Mouse (Mus musculus) mesoderm, embryonic 11.5 days (tissue): ENCODE measurements around the gene 1700007K13Rik.
"Not testable (repeated sequence)": the region's sequence is repeated elsewhere in the genome, so short reads cannot be mapped to it uniquely, and the experiment has no call there.

Experiments
- DNase-seq: peaks from one replicate; pipeline ENCODE4 v3.0.0-alpha.2; 2012; ENCODE audit warnings: low read depth, low spot score

The 1700007K13Rik gene

GRCm38 (mm10) chr2:28465836-28466518 is at the start of gene 1700007K13Rik:
TSS of gene 1700007K13Rik (minus strand) at chr2:28466332.
- peak; percentile 75 for DNase-seq

DNA sequence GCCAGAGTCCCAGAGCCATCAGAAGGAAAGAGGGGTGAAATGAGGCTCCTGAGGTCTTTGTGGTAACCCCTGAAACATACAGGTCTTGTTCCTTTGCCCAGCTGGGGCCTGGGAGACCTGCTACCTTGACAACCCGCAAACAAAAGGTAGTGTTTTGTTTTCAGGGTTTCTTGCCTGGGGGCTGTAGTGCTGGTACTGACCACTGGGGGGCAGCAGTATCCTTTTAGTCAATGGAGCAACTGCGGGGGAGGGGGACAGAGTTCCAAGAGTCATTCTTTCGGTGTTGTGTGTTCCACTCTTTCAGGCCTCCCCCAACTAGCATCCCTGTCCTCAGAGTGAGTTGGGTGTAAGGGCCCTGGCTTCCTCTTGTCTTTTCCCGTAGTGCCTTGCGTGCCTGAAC is 48.4 kb upstream of the 1700007K13Rik start:
- DNase-seq, result peak; percentile 92

DNA sequence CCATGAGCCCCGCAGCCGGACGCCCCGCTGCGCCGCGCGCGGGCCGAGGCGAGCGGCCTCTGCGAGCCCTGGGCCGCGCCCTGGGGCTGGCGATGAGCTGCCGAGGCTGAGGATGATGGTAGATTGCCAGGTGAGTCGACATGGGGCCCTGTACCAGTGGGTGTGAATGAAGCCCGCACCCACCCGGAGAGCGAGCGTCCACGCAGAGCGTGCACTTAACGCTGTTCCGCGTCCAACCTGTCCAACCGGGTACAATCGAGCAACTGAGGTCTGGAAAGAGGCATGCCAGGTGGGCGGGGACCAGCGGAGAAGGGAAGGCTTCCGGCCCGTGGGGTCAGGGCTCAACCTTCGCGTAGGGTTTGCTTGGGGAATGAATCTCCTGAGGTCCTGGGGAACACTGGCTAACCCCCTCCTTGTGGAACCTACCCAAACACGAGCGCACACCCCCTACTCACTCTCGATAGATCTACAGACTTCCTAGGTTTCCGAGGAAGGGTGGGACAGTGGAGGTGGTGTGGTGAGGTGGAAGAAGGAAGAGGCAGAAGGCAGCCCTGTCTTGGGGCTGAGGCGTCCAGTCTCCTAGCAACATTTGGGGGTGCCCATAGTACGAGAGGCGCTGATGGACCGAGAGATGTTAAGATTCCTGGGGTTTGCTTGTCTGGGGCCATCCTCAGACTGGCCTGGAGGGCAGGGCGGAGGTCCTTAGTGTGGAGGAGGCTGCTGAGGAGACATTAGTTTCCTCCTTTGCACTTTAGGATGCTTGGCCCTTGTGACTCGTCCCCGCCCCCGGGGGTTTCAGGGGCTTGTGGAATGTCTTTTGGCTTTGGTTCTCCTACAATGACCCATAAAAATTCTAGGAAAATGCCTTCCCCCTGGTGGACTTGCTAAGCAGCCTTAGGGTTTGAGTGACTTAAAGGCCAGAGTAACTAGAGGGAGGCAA is 47.6 kb upstream of the 1700007K13Rik start:
- DNase-seq, result peak; percentile 44

GRCm38 (mm10) chr2:28512798-28513401 is 46.8 kb upstream of the 1700007K13Rik start, which contains the start of gene Ralgds:
TSS of gene Ralgds (plus strand) at chr2:28513125.
- peak; percentile 72 for DNase-seq

DNA sequence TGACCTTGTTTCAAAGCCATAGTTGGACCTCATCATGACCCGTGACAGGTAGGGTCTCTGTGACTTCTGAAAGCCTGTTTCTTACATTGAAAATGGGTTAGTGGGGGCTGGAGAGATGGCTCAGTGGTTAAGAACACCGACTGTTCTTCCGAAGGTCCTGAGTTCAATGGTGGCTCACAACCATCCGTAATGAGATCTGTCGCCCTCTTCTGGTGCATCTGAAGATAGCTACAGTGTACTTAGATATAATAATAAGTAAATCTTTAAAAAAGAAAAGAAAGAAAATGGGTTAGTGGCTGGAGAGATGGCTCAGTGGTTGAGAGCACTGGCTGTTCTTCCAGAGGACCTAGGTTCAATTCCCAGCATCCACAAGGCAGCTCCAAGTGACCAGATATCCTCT is 45.5 kb upstream of the 1700007K13Rik start:
- DNase-seq, result not testable (repeated sequence)

GRCm38 (mm10) chr2:28506291-28506690 is 40.2 kb upstream of the 1700007K13Rik start:
- DNase-seq, result no peak

DNA sequence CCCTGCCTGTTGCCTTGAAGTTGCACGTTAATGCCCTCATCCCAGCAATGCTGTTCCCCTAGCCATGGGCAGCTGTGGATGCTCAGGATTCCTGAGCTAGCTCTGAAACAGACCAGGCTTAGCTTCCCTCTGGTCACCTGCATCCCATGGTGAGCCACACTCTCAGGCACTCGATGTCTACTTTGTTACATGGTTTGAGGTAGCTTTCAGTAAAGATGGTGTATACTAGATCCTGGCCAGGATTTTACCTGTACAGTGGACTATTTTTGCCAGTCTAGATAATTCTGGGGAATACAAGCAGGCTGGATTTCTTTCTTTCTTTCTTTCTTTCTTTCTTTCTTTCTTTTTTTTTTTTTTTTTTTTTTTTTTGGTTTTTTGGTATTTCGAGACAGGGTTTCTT is 39.7 kb upstream of the 1700007K13Rik start, which contains the start of gene Gm10134:
Gm10134 (plus strand) TSS at position 301 of the 400 bp plus-strand sequence.
- DNase-seq, result no peak

- no peak for DNase-seq
Observed at GRCm38 (mm10) chr2:28504676-28505075, 38.5 kb upstream of the 1700007K13Rik start.

DNA sequence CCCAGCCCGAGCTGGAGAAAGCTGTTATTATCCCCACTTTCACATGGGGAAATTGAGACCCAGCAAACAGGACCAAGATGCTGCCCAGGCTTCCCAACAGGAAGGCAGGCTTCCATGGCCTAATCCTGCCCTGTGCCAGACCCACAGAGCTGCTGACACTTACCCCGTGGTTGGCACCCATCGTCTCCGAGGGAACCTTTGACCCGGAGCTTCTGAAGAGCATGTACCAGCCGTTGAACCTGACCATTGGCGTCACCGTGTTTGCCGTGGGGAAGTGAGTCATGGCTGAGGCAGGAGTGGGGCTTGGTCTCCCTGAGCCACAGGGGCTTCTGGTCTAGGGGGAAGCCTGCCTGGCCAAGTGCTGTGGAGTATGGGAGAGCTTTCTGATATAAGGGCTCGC is 36.9 kb upstream of the 1700007K13Rik start:
- no peak for DNase-seq

GRCm38 (mm10) chr2:28498431-28498830 is 32.3 kb upstream of the 1700007K13Rik start:
- no peak for DNase-seq

GRCm38 (mm10) chr2:28497561-28497960 is 31.4 kb upstream of the 1700007K13Rik start:
- DNase-seq, result no peak

DNA sequence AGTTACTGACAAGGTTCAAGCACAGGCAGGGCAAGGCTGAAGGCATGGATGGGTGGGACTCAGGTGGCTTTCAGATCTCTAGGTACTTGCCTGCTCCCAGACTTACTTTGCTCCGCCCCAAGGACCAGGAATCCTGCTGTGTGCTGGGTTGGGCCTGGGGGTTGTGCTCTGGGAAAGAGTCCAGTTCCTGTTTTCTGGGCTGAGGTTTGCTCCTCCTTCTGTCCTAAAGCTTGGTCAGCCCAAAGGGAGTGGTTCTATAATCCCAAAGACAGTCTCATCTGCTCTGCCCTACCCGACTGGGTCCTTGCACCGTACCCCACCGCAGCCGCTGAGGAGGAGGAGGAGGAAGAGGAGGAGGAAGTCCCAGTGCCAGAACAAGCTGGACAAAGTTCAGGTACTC is 30.5 kb upstream of the 1700007K13Rik start, which contains the start of gene Gbgt1:
Gbgt1 (plus strand) TSS at position 221 of the 400 bp plus-strand sequence.
- no peak for DNase-seq

DNA sequence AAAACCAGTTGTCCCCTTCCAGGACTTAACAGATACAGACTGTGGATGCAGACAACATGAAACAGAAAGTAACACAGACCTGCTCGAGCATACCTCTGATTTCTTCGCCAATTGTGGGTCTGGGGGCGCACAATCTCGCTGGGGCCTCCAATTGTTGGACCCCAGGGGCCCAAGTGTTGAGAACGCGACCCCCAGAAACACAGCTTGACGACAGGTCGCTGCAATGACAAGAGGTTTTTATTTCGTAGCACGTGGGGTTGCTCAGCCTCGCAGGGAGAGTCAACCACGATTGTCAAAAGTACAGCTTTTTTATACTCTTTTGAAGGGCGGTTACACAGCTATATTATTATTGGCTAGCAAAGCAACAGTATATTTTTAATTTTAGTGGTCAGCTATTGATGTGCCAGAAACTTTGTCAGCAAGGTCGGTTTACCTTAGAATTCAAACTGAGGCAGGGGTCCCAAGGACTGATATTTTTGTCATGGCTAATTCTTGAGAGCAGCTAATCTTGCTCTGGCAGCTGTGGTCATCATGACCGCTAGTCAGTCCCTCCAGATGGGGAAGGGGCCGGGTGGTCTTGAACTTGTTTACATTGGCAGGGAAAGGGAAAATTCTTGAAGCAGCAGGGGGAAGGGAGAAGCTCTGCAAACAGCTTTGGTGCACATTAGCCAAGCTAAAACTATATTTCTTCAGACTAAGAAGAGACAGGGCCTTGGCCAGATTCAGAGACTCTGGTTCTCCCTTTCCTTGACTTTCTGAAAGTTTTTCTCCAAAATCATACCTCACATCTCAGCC is 29.9 kb upstream of the 1700007K13Rik start:
- DNase-seq, result no peak

GRCm38 (mm10) chr2:28495207-28495756 is 29.1 kb upstream of the 1700007K13Rik start:
- no peak for DNase-seq

GRCm38 (mm10) chr2:28494521-28494920 is 28.4 kb upstream of the 1700007K13Rik start:
- no peak for DNase-seq

GRCm38 (mm10) chr2:28483861-28484260 is 17.7 kb upstream of the 1700007K13Rik start:
- no peak for DNase-seq

DNA sequence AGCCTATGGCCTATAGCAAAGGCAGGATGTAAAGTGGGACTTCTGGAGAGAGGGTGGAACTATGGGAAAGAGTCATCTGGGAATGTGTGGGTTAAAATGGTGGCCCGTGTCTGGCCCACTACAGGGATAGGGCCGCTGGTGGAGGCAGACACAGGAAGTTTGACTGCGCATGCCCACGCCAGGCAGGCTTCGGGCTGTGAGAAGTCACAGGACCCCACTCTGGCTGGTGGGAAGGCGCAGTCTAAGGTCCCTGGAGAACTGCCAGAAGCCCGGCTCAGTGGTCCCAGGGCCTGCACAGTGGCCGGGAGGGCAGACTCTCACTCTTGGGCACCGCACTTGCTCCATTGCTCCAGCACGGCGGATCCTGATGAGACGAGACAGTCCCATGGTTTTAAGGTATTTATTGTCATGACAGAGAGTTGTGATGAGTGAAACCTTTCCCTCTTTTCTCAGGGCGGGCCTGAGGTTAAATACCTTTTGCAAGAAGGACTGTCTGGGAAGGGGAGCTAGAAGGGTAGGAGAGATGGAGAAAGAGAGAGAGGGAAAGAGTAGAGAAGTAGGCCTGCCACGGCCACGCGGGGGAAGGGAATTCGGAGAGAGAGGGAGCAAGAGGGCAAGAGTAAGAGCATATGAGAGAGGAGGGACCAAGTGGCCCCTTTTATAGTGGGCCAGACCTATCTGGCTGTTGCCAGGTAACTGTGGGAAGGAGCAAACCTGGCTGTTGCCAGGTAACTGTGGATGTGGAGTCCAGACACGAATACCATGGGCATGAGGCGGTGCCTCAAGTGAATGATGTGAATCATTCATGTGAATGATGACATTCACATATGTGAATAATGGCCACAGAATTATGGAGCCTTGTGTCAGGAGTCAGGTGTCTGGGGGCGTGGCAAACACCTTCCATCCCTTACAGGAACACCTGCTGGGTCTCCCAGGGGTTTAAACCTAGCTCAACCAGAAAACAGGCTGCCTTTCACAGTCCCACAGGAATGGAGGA is 13.4 kb upstream of the 1700007K13Rik start:
- no peak for DNase-seq

DNA sequence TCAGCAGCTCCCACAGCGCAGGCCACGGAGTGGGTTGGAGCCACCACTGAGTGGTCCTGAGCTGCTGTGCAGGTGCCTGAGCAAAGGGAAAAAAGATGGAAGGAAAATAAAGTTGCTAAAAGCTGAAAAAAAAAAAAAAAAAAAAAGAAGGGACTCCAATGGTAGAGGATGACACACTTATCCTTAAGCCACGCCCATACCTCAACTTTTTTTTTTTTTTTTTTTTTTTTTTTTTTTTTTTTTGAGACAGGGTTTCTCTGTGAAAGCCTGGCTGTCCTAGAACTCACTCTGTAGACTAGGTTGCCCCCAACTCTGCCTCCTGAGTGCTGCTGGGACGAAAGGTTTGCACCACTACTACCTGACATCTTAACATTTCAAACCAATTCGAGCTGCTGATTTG is 11.9 kb upstream of the 1700007K13Rik start:
- DNase-seq, result not testable (repeated sequence)

- DNase-seq, result not testable (repeated sequence)
Observed at GRCm38 (mm10) chr2:28472011-28472410, 5.9 kb upstream of the 1700007K13Rik start.
